Mouse (Mus musculus) splenic B cell, adult 2 months (primary cell): ENCODE results near the gene Baiap2l1.

Experiments used
- DNase-seq: peaks from one replicate; pipeline ENCODE4 v3.0.0-alpha.2; 2011; ENCODE audit warnings: low read depth, low spot score
- H3K27me3 ChIP-seq: 2 replicates; pipeline ENCODE4 v1.6.1; 2012; ENCODE audit warnings: mild to moderate bottlenecking, low read length, moderate library complexity, mixed read lengths; ENCODE audit not compliant: control insufficient read depth, poor library complexity, insufficient read depth, severe bottlenecking
- H3K36me3 ChIP-seq: 2 replicates; pipeline ENCODE4 v1.6.1; 2012; ENCODE audit warnings: mild to moderate bottlenecking, low read length, moderate library complexity, mixed read lengths; ENCODE audit not compliant: control insufficient read depth, poor library complexity, insufficient read depth, severe bottlenecking

The Baiap2l1 gene

DNA sequence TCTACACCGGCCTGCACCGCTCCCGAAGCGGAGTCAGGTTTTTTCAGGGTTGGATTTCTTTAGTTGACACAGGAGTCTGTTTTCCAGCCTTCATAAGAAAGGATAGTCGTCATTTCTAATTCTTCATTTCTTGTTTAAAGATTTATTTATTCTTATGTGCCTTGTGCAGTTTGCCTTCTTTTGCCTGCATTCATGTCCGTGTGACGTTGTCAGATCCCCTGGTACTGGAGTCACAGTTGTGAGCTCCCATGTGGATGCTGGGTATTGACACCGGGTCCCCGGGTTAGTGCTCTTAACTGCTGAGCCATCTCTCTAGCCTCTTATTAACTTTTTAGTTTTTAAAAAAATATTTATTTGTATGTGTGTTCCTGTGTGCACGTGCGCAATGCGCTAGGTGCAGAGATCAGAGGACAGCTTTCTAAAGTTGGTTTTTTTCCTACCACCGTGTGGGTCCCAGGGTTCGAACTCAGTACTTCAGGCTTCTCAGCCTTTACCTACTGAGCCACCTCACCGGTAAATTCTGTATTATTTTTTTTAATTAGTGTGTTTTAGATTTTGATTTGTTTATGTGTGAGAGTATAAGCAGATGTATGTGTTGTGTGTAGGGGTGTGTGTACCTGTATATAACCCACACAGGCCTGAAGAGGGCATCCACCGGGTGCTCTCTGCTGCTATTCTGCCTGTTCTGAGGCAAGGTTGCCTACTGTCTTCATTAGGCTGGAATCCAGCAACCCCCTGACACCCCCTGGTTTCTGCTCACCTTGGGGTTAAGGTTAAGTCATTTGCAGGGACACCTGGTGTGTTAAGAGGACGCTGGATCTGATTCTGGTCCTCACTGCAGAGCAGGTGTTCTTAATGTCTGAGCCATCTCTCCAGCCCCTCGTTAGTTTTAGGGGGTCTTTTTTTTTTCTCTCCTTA is 133.8 kb downstream of the Baiap2l1 start:
- Histone ChIP-seq H3K36me3 (no peaks in the 10 kb centered on the region), H3K27me3 (0 out of 2 replicates have a peak, but pooled peaks cover 2% of the 10 kb centered on the region)
- DNase-seq, result peak; percentile 21

DNA sequence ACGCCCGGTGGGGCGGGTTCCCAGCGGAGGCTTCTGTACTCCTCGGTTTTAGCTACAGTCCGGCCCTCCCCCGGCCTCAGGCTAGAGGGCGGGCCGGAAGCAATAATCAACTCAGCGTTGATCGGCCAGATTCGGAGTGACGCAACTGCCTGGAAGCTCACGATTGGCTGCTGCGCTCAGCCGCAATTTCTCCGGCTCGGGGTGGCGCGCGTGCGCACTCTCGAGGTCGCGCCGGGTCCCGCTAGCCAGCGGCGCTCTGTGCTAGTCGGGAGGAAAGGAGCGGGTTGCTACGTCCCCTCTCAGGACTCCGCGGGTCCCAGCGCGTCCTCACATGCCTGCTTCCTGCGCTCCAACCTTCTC is 134.4 kb downstream of the Baiap2l1 start, which contains the start of gene Tecpr1:
Gene Tecpr1, minus strand, starts transcription at position 113 of the 360 bp plus-strand sequence.
- DNase-seq, result peak; percentile 96
- H3K27me3 ChIP-seq, result 0 out of 2 replicates have a peak, but pooled peaks cover 2% of the 10 kb centered on the region

DNA sequence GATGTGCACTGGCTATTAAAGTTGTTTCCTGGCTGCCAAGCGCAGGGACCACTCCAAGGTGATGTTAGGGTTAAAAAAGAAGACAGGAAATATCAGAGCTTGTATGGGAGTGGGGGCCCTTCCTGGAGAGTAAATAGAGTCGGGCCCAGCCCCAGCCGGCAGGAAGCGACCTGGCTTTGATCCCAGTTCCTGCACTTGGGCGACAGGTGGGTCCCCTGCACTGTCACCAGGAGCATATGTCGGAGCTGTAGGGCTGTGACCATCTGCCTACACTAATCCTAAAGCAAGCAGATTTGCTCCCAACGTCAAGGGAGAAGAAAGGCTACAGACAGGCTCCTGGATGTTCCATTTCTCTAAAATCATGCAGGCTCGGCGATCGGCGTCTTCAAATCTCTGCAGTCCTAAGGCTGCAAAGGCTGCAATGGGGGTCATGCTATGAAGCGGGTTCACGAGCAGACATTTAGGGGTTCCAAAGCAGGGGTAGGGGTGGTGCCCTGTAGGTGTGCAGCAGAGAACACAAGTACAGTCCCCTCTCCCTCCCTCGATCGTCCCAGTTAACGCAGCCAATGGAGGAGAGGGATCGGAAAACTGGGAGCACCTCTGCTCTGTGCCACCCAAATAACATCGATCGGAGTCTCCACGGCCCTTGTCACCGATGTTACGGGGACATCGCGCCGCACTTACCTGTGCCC is 135.0 kb downstream of the Baiap2l1 start:
- DNase-seq, result no peak
- no peaks in the 10 kb centered on the region for H3K36me3 ChIP-seq
- H3K27me3 ChIP-seq, result 0 out of 2 replicates have a peak, but pooled peaks cover 2% of the 10 kb centered on the region

More for the DNA sequence above, 134.4 kb downstream of the Baiap2l1 start, which contains the start of gene Tecpr1:
- no peaks in the 10 kb centered on the region for H3K36me3 ChIP-seq

DNA sequence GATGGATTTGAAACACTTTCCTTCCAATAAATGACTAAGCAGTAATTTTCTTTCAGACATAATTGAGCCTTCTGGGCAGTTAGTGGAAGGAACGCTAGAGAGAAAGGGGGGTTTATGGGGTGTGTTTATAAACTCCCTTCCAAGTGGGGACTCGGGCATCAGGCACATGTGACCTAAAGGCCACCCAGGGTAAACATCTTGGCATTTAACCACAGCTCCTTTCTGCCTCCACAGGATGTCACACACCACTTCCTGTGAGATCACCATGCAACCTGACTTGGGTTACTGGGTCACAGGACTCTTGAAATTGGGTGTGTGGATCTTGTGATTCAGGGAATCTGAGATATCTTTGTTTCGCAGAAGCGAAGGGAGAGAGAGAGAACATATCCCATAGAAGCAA is 136.6 kb downstream of the Baiap2l1 start:
- DNase-seq, result peak; percentile 86
- Histone ChIP-seq H3K36me3 (no peaks in the 10 kb centered on the region), H3K27me3 (0 out of 2 replicates have a peak, but pooled peaks cover 2% of the 10 kb centered on the region)

DNA sequence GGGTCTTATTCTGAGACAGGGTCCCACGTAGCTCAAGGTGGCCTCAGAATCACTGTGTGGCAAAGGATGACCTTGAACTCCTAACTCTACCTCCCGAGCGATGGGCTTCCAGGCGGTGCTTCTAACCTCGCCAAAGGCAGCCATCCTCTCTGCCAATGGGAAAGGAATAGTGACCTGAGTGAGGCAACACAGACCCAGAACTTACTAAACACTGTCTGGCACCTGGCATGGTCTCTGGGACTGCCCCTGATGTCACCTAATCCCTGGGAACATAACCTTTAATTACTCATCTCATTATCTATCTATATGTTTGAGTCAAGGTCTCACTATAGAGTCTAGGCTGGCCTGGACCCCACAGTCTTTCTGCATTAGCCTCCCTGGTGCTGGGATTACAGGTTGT is 138.0 kb downstream of the Baiap2l1 start:
- Histone ChIP-seq H3K36me3 (peaks cover 1% of the 10 kb centered on the region; the same call in 1 of the 2 replicates), H3K27me3 (0 out of 2 replicates have a peak, but pooled peaks cover 2% of the 10 kb centered on the region)
- no peak for DNase-seq

DNA sequence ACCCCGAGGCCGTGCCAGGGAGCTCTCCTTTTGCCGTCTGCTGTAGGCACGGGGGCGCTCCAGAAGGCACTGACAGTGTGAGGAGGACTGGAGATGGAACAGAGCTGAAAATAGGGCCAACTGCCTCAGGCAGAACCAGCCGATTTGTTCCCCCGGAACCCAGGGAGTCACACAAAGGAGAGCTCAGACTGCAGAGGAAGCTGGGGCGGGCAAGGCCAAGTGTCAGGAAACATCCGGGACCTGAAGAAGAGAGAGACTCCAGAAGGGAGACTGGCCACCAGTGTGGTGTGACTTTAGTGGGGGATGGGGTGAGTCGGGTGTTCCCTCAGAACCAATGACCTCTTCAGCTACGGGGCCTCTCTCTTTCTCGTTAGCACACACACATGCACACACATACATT is 138.6 kb downstream of the Baiap2l1 start:
- no peak for DNase-seq
- H3K36me3 ChIP-seq, result peaks cover 1% of the 10 kb centered on the region; the same call in 1 of the 2 replicates
- 0 out of 2 replicates have a peak, but pooled peaks cover 2% of the 10 kb centered on the region for H3K27me3 ChIP-seq

DNA sequence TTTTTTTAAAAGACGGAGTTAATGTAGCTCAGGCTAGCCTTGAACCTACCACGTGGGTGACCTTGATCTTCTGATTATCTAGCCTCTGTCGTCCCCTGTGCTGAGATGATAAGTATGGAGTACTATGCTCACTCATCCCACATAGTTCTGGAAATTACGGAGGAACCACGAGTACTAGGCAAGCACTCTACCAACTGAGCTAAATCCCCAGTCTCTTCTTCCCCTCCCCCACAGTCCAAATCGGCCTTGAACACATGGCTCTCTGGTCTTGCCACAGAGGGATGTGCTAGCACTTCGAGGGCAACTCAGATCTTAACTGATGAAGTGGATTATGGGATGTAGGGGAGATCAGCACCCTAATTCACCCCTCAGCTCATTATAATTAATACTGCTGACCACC is 139.9 kb downstream of the Baiap2l1 start:
- DNase-seq, result no peak
- H3K36me3 ChIP-seq, result peaks cover 1% of the 10 kb centered on the region; the same call in 1 of the 2 replicates

DNA sequence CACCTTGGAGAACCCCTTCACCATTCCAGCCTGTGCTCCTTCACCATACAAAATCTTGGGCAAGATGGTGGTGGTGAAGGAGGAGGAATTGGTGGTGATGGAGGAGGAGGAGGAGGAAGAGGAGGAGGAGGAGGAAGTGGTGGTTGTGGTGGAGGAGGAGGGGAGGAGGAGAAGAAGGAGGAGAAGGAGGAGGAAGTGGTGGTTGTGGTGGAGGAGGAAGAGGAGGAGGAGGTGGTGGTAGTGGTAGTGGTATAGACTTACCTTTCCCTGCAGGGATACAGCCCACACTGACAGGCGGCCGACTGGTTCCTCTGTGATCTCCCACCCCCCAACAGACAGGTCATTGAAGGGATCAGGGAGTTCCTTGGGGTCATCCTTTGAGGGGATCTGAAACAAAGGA is 141.9 kb downstream of the Baiap2l1 start:
- DNase-seq, result no peak
- Histone ChIP-seq H3K27me3 (no peaks in the 10 kb centered on the region), H3K36me3 (peaks cover 1% of the 10 kb centered on the region; the same call in 1 of the 2 replicates)

More for the DNA sequence above, 139.9 kb downstream of the Baiap2l1 start:
- no peaks in the 10 kb centered on the region for H3K27me3 ChIP-seq
